Mouse (Mus musculus): ENCODE data around the gene Crlf1. TPM values are rescaled to one million over a fixed set of nuclear protein-coding genes. Genes with fewer than 3 reads are reported as not detected.

Gene Crlf1
- polyA plus RNA-seq, 1 experiment from 2014 or later = 33.7 TPM

- WGBS = 91% methylated on average over 2 of the region's 2 CpGs
- Histone ChIP-seq H3K4me2 (ENCODE audit: low read length) (no peak overlapping the region), H3K4me1 (replicated peaks; ENCODE audit: insufficient read depth, low read length) (0 out of 2 replicates have a peak, but pooled peaks cover 5% of the 10 kb centered on the region), H3K27ac (no peak overlapping the region), H3K9ac (ENCODE audit: low read depth, low read length) (no peak overlapping the region), H3K36me3 (ENCODE audit: insufficient read depth, low read length) (peaks cover 31% of the 10 kb centered on the region), H3K9me3 (replicated peaks; ENCODE audit: low read length) (no peaks in the 10 kb centered on the region), H3K4me3 (replicated peaks; ENCODE audit: low read depth, low read length) (no peak overlapping the region), H3K27me3 (ENCODE audit: insufficient read depth, low read length) (no peaks in the 10 kb centered on the region)
- peak; percentile 22; the same call in 1 of the 2 replicates for TF ChIP-seq CTCF (IDR thresholded peaks at IDR 0.05; ENCODE audit: low read depth)
- DNase-seq (ENCODE audit: low spot score) = no peak
- no peak for ATAC-seq (replicated peaks; ENCODE audit: low FRiP score, low read depth)
Observed at GRCm38 (mm10) chr8:70530314-70530713, 37.4 kb downstream of the Crlf1 start.

- 92% methylated on average over 12 of the region's 12 CpGs for WGBS
Observed at GRCm38 (mm10) chr8:70534281-70534680, 41.3 kb downstream of the Crlf1 start.

GRCm38 (mm10) chr8:70535221-70535620 lies 42.3 kb downstream of the Crlf1 start:
- TF ChIP-seq CTCF (IDR thresholded peaks at IDR 0.05; ENCODE audit: low read depth) = no peak
- no peaks in the 10 kb centered on the region for H3K9me3 ChIP-seq (replicated peaks; ENCODE audit: low read length)
- DNase-seq (ENCODE audit: low spot score) (no peak), ATAC-seq (replicated peaks; ENCODE audit: low FRiP score, low read depth) (no peak)
- H3K4me2 ChIP-seq (ENCODE audit: low read length) = no peak overlapping the region
- no peaks in the 10 kb centered on the region for H3K4me1 ChIP-seq (replicated peaks; ENCODE audit: insufficient read depth, low read length)
- H3K27me3 ChIP-seq (ENCODE audit: insufficient read depth, low read length) = no peaks in the 10 kb centered on the region
- H3K36me3 ChIP-seq (ENCODE audit: insufficient read depth, low read length) = peaks cover 43% of the 10 kb centered on the region
- H3K4me3 ChIP-seq (replicated peaks; ENCODE audit: low read depth, low read length) = no peak overlapping the region
- H3K9ac ChIP-seq (ENCODE audit: low read depth, low read length) = no peak overlapping the region
- 90% methylated on average over 3 of the region's 3 CpGs for WGBS
- no peak overlapping the region for H3K27ac ChIP-seq

More at GRCm38 (mm10) chr8:70534281-70534680, 41.3 kb downstream of the Crlf1 start:
- no peak overlapping the region for H3K9ac ChIP-seq (ENCODE audit: low read depth, low read length)
- DNase-seq (ENCODE audit: low spot score) (no peak), ATAC-seq (replicated peaks; ENCODE audit: low FRiP score, low read depth) (no peak)
- no peaks in the 10 kb centered on the region for H3K9me3 ChIP-seq (replicated peaks; ENCODE audit: low read length)
- no peak for TF ChIP-seq CTCF (IDR thresholded peaks at IDR 0.05; ENCODE audit: low read depth)
- no peaks in the 10 kb centered on the region for H3K27me3 ChIP-seq (ENCODE audit: insufficient read depth, low read length)
- H3K4me3 ChIP-seq (replicated peaks; ENCODE audit: low read depth, low read length) = no peak overlapping the region
- no peaks in the 10 kb centered on the region for H3K4me1 ChIP-seq (replicated peaks; ENCODE audit: insufficient read depth, low read length)
- H3K4me2 ChIP-seq (ENCODE audit: low read length) = no peak overlapping the region
- no peak overlapping the region for H3K27ac ChIP-seq
- peaks cover 43% of the 10 kb centered on the region for H3K36me3 ChIP-seq (ENCODE audit: insufficient read depth, low read length)

- H3K27ac ChIP-seq = no peak overlapping the region
- H3K4me1 ChIP-seq (replicated peaks; ENCODE audit: insufficient read depth, low read length) = 0 out of 2 replicates have a peak, but pooled peaks cover 2% of the 10 kb centered on the region
- no peak overlapping the region for H3K4me2 ChIP-seq (ENCODE audit: low read length)
- WGBS = 92% methylated on average over 2 of the region's 2 CpGs
- H3K36me3 ChIP-seq (ENCODE audit: insufficient read depth, low read length) = peaks cover 41% of the 10 kb centered on the region
- no peaks in the 10 kb centered on the region for H3K27me3 ChIP-seq (ENCODE audit: insufficient read depth, low read length)
- ATAC-seq (replicated peaks; ENCODE audit: low FRiP score, low read depth) = no peak
- no peaks in the 10 kb centered on the region for H3K9me3 ChIP-seq (replicated peaks; ENCODE audit: low read length)
- no peak for DNase-seq (ENCODE audit: low spot score)
- no peak overlapping the region for H3K9ac ChIP-seq (ENCODE audit: low read depth, low read length)
- TF ChIP-seq CTCF (IDR thresholded peaks at IDR 0.05; ENCODE audit: low read depth) = no peak
- H3K4me3 ChIP-seq (replicated peaks; ENCODE audit: low read depth, low read length) = no peak overlapping the region
Observed at GRCm38 (mm10) chr8:70535701-70536100, 42.7 kb downstream of the Crlf1 start.

- H3K4me3 ChIP-seq (replicated peaks; ENCODE audit: low read depth, low read length) = peak overlapping the region; percentile 73
- peak overlapping the region; percentile 87 for H3K27ac ChIP-seq
- H3K9me3 ChIP-seq (replicated peaks; ENCODE audit: low read length) = no peaks in the 10 kb centered on the region
- H3K27me3 ChIP-seq (ENCODE audit: insufficient read depth, low read length) = no peaks in the 10 kb centered on the region
- 0 out of 2 replicates have a peak, but pooled peaks cover 11% of the 10 kb centered on the region for H3K4me1 ChIP-seq (replicated peaks; ENCODE audit: insufficient read depth, low read length)
- WGBS = 12% methylated on average over 24 of the region's 24 CpGs
- DNase-seq (ENCODE audit: low spot score) (peak; percentile 78), ATAC-seq (replicated peaks; ENCODE audit: low FRiP score, low read depth) (peak; percentile 29; the same call in 1 of the 2 replicates)
- peak overlapping the region; percentile 85 for H3K4me2 ChIP-seq (ENCODE audit: low read length)
- peaks cover 19% of the 10 kb centered on the region; the same call in 1 of the 2 replicates for H3K36me3 ChIP-seq (ENCODE audit: insufficient read depth, low read length)
- no peak for TF ChIP-seq CTCF (IDR thresholded peaks at IDR 0.05; ENCODE audit: low read depth)
- peak overlapping the region; percentile 50 for H3K9ac ChIP-seq (ENCODE audit: low read depth, low read length)
Observed at GRCm38 (mm10) chr8:70538024-70538579, 45.1 kb downstream of the Crlf1 start.

GRCm38 (mm10) chr8:70538633-70539076 lies 45.7 kb downstream of the Crlf1 start:
- Histone ChIP-seq H3K36me3 (ENCODE audit: insufficient read depth, low read length) (peaks cover 19% of the 10 kb centered on the region; the same call in 1 of the 2 replicates), H3K27me3 (ENCODE audit: insufficient read depth, low read length) (no peaks in the 10 kb centered on the region), H3K9ac (ENCODE audit: low read depth, low read length) (peak overlapping the region; percentile 50), H3K27ac (peak overlapping the region; percentile 87), H3K4me1 (replicated peaks; ENCODE audit: insufficient read depth, low read length) (0 out of 2 replicates have a peak, but pooled peaks cover 11% of the 10 kb centered on the region), H3K4me3 (replicated peaks; ENCODE audit: low read depth, low read length) (peak overlapping the region; percentile 73), H3K4me2 (ENCODE audit: low read length) (peak overlapping the region; percentile 85), H3K9me3 (replicated peaks; ENCODE audit: low read length) (no peaks in the 10 kb centered on the region)
- WGBS = under 1% methylated on average over 32 of the region's 32 CpGs
- DNase-seq (ENCODE audit: low spot score) (peak; percentile 99), ATAC-seq (replicated peaks; ENCODE audit: low FRiP score, low read depth) (peak; percentile 61)
- no peak for TF ChIP-seq CTCF (IDR thresholded peaks at IDR 0.05; ENCODE audit: low read depth)

All from kidney, postnatal 0 days (tissue).